Mouse (Mus musculus): ENCODE results near the gene Gm17387. TPM values are rescaled to one million over a fixed set of nuclear protein-coding genes. Genes with fewer than 3 reads are reported as not detected.

The Gm17387 gene
- polyA plus RNA-seq, 1 experiment = not detected

DNA sequence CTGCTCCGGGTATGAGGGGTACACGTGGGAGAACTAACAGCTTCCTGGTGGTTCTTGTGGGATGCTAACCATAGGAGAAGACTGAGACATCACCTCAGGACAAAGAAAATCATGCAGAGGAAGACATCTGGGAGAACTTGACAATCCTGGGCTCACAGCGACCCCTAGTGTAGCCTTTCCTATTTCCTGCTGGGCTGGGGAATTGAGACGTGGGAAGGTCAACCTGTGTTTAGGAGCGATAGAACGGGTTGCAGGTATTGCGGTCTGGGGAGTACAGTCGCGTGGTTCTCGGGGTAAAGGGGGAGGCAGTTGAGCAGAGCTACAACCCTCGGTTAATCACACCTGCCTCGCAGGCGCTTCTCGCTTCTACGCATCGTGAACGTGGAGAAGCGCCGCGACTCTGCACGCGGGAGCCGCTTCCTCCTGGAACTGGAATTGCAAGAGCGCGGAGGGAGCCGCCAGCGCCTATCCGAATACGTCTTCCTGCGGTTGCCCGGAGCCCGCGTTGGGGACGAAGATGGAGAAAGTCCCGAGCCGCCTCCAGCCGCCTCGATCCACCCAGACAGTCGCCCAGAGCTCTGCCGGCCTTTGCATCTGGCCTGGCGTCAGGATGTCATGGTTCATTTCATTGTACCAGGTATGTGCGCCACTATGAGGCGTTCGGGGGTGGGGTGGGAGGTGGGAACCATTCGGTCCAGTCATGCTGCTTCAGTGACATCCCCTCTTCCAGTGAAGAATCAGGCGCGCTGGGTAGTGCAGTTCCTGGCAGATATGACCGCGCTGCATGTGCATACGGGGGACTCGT lies 41.3 kb downstream of the Gm17387 start:
- Histone ChIP-seq H3K4me1 (ENCODE audit: control insufficient read depth, insufficient read depth, low read length) (no peaks in the 10 kb centered on the region), H3K27ac (ENCODE audit: insufficient read depth, low read depth, low read length) (no peak overlapping the region), H3K4me3 (ENCODE audit: insufficient read depth, low read length) (peak overlapping the region; percentile 39)
- TF ChIP-seq POLR2A (IDR thresholded peaks at IDR 0.05; ENCODE audit: borderline replicate concordance, low read depth, low read length) (no peak), CTCF (IDR thresholded peaks at IDR 0.05; ENCODE audit: low read depth, low read length) (peak; percentile 63)

DNA sequence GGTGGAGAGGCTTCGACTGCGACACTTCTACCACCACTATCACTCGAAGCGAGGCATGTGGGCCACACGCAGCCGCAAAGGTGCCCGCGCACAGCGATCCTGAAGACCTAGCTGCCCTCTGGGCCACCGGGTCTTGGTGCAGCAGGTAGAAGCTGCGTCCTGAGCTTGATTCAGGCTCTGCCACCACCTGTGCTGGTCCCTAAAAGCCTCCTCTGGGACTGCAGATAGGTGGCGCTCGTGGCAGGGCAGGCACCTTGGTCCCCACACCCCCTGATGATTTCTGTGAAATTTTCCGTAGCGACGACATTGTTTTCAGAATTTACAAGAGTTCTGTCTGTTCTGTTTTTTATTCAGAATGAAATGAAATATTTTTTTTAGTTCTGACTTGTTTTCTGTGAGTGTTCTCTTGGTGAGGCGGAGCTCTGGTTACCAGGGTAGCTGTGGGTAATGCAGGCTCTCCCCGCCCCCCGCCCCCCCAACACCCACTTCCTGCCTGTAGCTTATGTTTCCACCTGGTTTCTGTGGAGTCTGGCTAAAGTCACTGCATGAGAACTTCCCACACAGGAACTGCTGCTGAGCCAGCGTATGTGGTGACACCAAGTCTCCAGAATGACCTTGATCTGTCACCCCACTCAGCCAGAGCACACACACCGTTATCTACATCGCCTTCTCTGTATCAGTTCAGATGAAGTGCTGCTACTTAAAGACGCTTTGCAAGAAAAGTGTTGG lies 43.2 kb downstream of the Gm17387 start:
- H3K4me3 ChIP-seq (ENCODE audit: insufficient read depth, low read length) = peak overlapping the region; percentile 7; the same call in 1 of the 2 replicates
- TF ChIP-seq CTCF (IDR thresholded peaks at IDR 0.05; ENCODE audit: low read depth, low read length) = peak; percentile 74
- no peak for TF ChIP-seq POLR2A (IDR thresholded peaks at IDR 0.05; ENCODE audit: borderline replicate concordance, low read depth, low read length)
- no peak overlapping the region for H3K27ac ChIP-seq (ENCODE audit: insufficient read depth, low read depth, low read length)
- no peaks in the 10 kb centered on the region for H3K4me1 ChIP-seq (ENCODE audit: control insufficient read depth, insufficient read depth, low read length)

DNA sequence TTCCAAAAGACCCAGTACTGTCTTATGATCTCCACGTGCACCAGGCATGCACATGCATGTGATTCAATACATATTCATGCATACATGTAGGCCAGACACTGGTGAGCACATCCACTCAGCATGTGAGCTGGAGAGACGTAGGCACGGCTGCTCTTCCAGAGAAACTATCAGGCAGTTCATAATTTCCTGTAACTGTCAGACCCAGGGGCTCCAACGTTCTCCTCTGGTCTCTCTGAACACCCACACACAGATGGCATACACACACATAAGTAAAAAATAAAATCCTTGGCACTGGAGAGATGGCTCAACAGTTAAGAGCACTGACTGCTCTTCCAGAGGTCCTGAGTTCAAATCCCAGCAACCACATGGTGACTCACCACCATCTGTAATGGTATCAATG lies 44.9 kb downstream of the Gm17387 start:
- Histone ChIP-seq H3K27ac (ENCODE audit: insufficient read depth, low read depth, low read length) (no peak overlapping the region), H3K4me3 (ENCODE audit: insufficient read depth, low read length) (no peak overlapping the region), H3K4me1 (ENCODE audit: control insufficient read depth, insufficient read depth, low read length) (no peaks in the 10 kb centered on the region)
- TF ChIP-seq POLR2A (IDR thresholded peaks at IDR 0.05; ENCODE audit: borderline replicate concordance, low read depth, low read length) = no peak
- no peak for TF ChIP-seq CTCF (IDR thresholded peaks at IDR 0.05; ENCODE audit: low read depth, low read length)

DNA sequence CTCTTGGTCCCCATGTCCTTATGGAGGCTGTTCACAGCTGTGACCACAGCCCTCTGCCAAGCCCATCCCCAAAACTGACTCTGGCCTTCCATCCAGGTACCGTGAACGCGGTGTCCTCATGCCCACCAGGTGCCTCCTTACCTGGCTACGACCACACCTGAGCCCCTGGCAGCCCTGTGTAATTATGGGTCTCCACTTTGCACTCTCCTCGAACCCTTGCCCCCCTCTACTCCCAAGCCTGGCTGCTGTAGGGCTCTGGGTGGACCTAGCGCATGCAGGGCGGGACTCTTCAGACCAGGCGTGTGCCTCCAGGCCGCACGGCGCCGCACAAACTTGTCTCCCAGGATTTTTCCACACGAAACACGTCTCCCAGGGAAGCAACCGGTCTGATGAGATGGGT lies 48.9 kb downstream of the Gm17387 start, which contains the start of gene Pkp3:
Pkp3 (plus strand) TSS at position 378 of the 400 bp plus-strand sequence.
- Histone ChIP-seq H3K4me3 (ENCODE audit: insufficient read depth, low read length) (no peak within 1 kb of the TSS), H3K27ac (ENCODE audit: insufficient read depth, low read depth, low read length) (no peak within 1 kb of the TSS), H3K4me1 (ENCODE audit: control insufficient read depth, insufficient read depth, low read length) (no peaks in the 10 kb centered on the region)
- TF ChIP-seq POLR2A (IDR thresholded peaks at IDR 0.05; ENCODE audit: borderline replicate concordance, low read depth, low read length) (no peak), CTCF (IDR thresholded peaks at IDR 0.05; ENCODE audit: low read depth, low read length) (no peak)

DNA sequence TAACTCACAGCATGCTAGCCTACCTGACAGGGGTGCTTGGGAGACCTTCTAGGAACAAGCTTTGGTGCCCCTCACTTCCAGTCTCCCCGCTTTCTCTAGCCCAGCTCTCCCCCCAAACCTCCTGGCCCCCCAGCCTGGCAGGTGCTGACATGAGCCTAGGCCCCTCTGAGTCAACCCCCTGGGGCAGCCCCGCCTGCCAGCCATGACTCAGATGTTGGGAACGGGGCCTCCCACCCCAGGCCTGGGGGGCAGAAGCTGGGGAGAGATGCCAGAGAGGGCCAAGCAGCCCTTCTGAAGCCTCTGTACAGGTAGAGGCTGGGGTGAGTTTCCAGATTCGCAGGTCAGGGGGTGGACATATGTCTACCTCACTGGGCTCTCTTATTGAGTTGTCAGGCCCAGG lies 49.9 kb downstream of the Gm17387 start:
- Histone ChIP-seq H3K4me3 (ENCODE audit: insufficient read depth, low read length) (no peak overlapping the region), H3K4me1 (ENCODE audit: control insufficient read depth, insufficient read depth, low read length) (no peaks in the 10 kb centered on the region), H3K27ac (ENCODE audit: insufficient read depth, low read depth, low read length) (no peak overlapping the region)
- TF ChIP-seq CTCF (IDR thresholded peaks at IDR 0.05; ENCODE audit: low read depth, low read length) = no peak
- TF ChIP-seq POLR2A (IDR thresholded peaks at IDR 0.05; ENCODE audit: borderline replicate concordance, low read depth, low read length) = no peak

Other genes starting within 250 kb of the Gm17387 start
- not detected in 2 replicates for gene Syce1, start 241.3 kb upstream of the Gm17387 start, polyA plus RNA-seq (2012; ENCODE audit: insufficient read depth, insufficient read length, missing spikeins)
- gene Zfp941, start 207.0 kb upstream of the Gm17387 start, polyA plus RNA-seq (2012; ENCODE audit: insufficient read depth, insufficient read length, missing spikeins) = 0.19 and 0.20 TPM in 2 replicates
- not detected in 2 replicates for gene Urah, start 194.1 kb upstream of the Gm17387 start, polyA plus RNA-seq (2012; ENCODE audit: insufficient read depth, insufficient read length, missing spikeins)
- gene Scgb1c1, start 183.6 kb upstream of the Gm17387 start, polyA plus RNA-seq (2012; ENCODE audit: insufficient read depth, insufficient read length, missing spikeins) = not detected in 2 replicates
- gene Odf3, start 181.3 kb upstream of the Gm17387 start, polyA plus RNA-seq (2012; ENCODE audit: insufficient read depth, insufficient read length, missing spikeins) = not detected in 2 replicates
- gene Gm45785, start 172.8 kb upstream of the Gm17387 start, polyA plus RNA-seq (2012; ENCODE audit: insufficient read depth, insufficient read length, missing spikeins) = not detected in 2 replicates
- 58.2 and 61.2 TPM in 2 replicates for gene Ric8a, start 172.2 kb upstream of the Gm17387 start, polyA plus RNA-seq (2012; ENCODE audit: insufficient read depth, insufficient read length, missing spikeins)
- gene Bet1l, start 171.6 kb upstream of the Gm17387 start, polyA plus RNA-seq (2012; ENCODE audit: insufficient read depth, insufficient read length, missing spikeins) = 21.1 and 29.7 TPM in 2 replicates
- 120 and 121 TPM in 2 replicates for gene Psmd13, start 147.2 kb upstream of the Gm17387 start, polyA plus RNA-seq (2012; ENCODE audit: insufficient read depth, insufficient read length, missing spikeins)
- 16.2 and 20.1 TPM in 2 replicates for gene Sirt3, start 146.8 kb upstream of the Gm17387 start, polyA plus RNA-seq (2012; ENCODE audit: insufficient read depth, insufficient read length, missing spikeins)
- 2.2 TPM in 1 of 2 replicates, not detected in the other for gene Cox8b, start 128.7 kb upstream of the Gm17387 start, polyA plus RNA-seq (2012; ENCODE audit: insufficient read depth, insufficient read length, missing spikeins)
- not detected in 2 replicates for gene Nlrp6, start 108.2 kb upstream of the Gm17387 start, polyA plus RNA-seq (2012; ENCODE audit: insufficient read depth, insufficient read length, missing spikeins)
- 11.5 and 13.8 TPM in 2 replicates for gene Pgghg, start 87.7 kb upstream of the Gm17387 start, polyA plus RNA-seq (2012; ENCODE audit: insufficient read depth, insufficient read length, missing spikeins)
- gene Ifitm5, start 78.8 kb upstream of the Gm17387 start, polyA plus RNA-seq (2012; ENCODE audit: insufficient read depth, insufficient read length, missing spikeins) = 1.8 and 1.9 TPM in 2 replicates
- 1.2 and 8.8 TPM in 2 replicates for gene Gm45717, start 73.2 kb upstream of the Gm17387 start, polyA plus RNA-seq (2012; ENCODE audit: insufficient read depth, insufficient read length, missing spikeins)
- 1,477 and 1,645 TPM in 2 replicates for gene Ifitm2, start 73.1 kb upstream of the Gm17387 start, polyA plus RNA-seq (2012; ENCODE audit: insufficient read depth, insufficient read length, missing spikeins)
- 31.2 and 38.0 TPM in 2 replicates for gene Ifitm1, start 61.9 kb upstream of the Gm17387 start, polyA plus RNA-seq (2012; ENCODE audit: insufficient read depth, insufficient read length, missing spikeins)
- gene Ifitm3, start 18.4 kb upstream of the Gm17387 start, polyA plus RNA-seq (2012; ENCODE audit: insufficient read depth, insufficient read length, missing spikeins) = 1,636 and 1,773 TPM in 2 replicates
- gene Ifitm6, start 11.2 kb upstream of the Gm17387 start, polyA plus RNA-seq (2012; ENCODE audit: insufficient read depth, insufficient read length, missing spikeins) = 31.9 and 45.4 TPM in 2 replicates
- gene B4galnt4, start 32.0 kb downstream of the Gm17387 start, polyA plus RNA-seq (2012; ENCODE audit: insufficient read depth, insufficient read length, missing spikeins) = not detected in 2 replicates
- not detected in 2 replicates for gene Pkp3, start 49.1 kb downstream of the Gm17387 start, polyA plus RNA-seq (2012; ENCODE audit: insufficient read depth, insufficient read length, missing spikeins)
- gene Sigirr, start 71.4 kb downstream of the Gm17387 start, polyA plus RNA-seq (2012; ENCODE audit: insufficient read depth, insufficient read length, missing spikeins) = 1.6 and 3.9 TPM in 2 replicates
- not detected in 2 replicates for gene Ano9, start 88.7 kb downstream of the Gm17387 start, polyA plus RNA-seq (2012; ENCODE audit: insufficient read depth, insufficient read length, missing spikeins)
- gene Ptdss2, start 93.3 kb downstream of the Gm17387 start, polyA plus RNA-seq (2012; ENCODE audit: insufficient read depth, insufficient read length, missing spikeins) = 20.7 and 21.5 TPM in 2 replicates
- gene Rnh1, start 143.7 kb downstream of the Gm17387 start, polyA plus RNA-seq (2012; ENCODE audit: insufficient read depth, insufficient read length, missing spikeins) = 131 and 141 TPM in 2 replicates
- 29.7 and 36.1 TPM in 2 replicates for gene Hras, start 164.9 kb downstream of the Gm17387 start, polyA plus RNA-seq (2012; ENCODE audit: insufficient read depth, insufficient read length, missing spikeins)
- 3.4 and 4.1 TPM in 2 replicates for gene Lrrc56, start 165.0 kb downstream of the Gm17387 start, polyA plus RNA-seq (2012; ENCODE audit: insufficient read depth, insufficient read length, missing spikeins)
- gene Lmntd2, start 184.9 kb downstream of the Gm17387 start, polyA plus RNA-seq (2012; ENCODE audit: insufficient read depth, insufficient read length, missing spikeins) = 0.88 TPM in 1 of 2 replicates, not detected in the other
- 3.5 and 3.9 TPM in 2 replicates for gene Rassf7, start 186.7 kb downstream of the Gm17387 start, polyA plus RNA-seq (2012; ENCODE audit: insufficient read depth, insufficient read length, missing spikeins)
- 36.2 and 45.2 TPM in 2 replicates for gene Phrf1, start 199.7 kb downstream of the Gm17387 start, polyA plus RNA-seq (2012; ENCODE audit: insufficient read depth, insufficient read length, missing spikeins)
- gene Irf7, start 237.3 kb downstream of the Gm17387 start, polyA plus RNA-seq (2012; ENCODE audit: insufficient read depth, insufficient read length, missing spikeins) = 164 and 168 TPM in 2 replicates
- gene Cdhr5, start 247.7 kb downstream of the Gm17387 start, polyA plus RNA-seq (2012; ENCODE audit: insufficient read depth, insufficient read length, missing spikeins) = not detected in 2 replicates